Mouse (Mus musculus) neural tube, embryonic 14.5 days (tissue): Measurements from ENCODE around the gene Rpl38. TPM values are rescaled to one million over a fixed set of nuclear protein-coding genes. Genes with fewer than 3 reads are reported as not detected.
A peak's percentile ranks its signal among the peaks of the same experiment; 100 is the strongest.

ENCODE experiments used
- ATAC-seq: fragments of 200-750 bp; cut with Nextera tagmentation; 2 replicates; pipeline ENCODE4 v1.8.0; 2017; ENCODE audit warnings: low read depth, mild to moderate bottlenecking, moderate TSS enrichment, moderate library complexity
- H3K27ac ChIP-seq: fragments of 300-500 bp; sonication (generic); 2 replicates; pipeline ENCODE4 v1.5.1; 2014; ENCODE audit warnings: low read depth, mild to moderate bottlenecking, control low read depth, low read length, moderate library complexity, mixed read lengths
- H3K27me3 ChIP-seq: fragments of 300-500 bp; sonication (generic); 2 replicates; pipeline ENCODE4 v1.6.1; 2014; ENCODE audit warnings: low read length; ENCODE audit not compliant: control insufficient read depth, insufficient read depth
- H3K36me3 ChIP-seq: fragments of 300-500 bp; sonication (generic); 2 replicates; pipeline ENCODE4 v1.6.1; 2014; ENCODE audit warnings: low read length, mixed read lengths; ENCODE audit not compliant: control insufficient read depth, insufficient read depth
- H3K4me1 ChIP-seq: fragments of 300-500 bp; sonication (generic); 2 replicates; pipeline ENCODE4 v1.6.1; 2014; ENCODE audit warnings: low read length; ENCODE audit not compliant: control insufficient read depth, insufficient read depth
- H3K4me2 ChIP-seq: fragments of 300-500 bp; sonication (generic); 2 replicates; pipeline ENCODE4 v1.6.1; 2014; ENCODE audit warnings: mild to moderate bottlenecking, low read depth, low read length, control low read depth
- H3K4me3 ChIP-seq: fragments of 300-500 bp; sonication (generic); 2 replicates; pipeline ENCODE4 v1.5.1; 2014; ENCODE audit warnings: low read depth, low read length, control low read depth, mixed read lengths
- H3K9ac ChIP-seq: fragments of 300-500 bp; sonication (generic); replicated peaks from 2 replicates; pipeline ENCODE4 v1.6.1; 2014; ENCODE audit warnings: low read depth, mild to moderate bottlenecking, control low read depth, low read length, mixed read lengths
- H3K9me3 ChIP-seq: fragments of 300-500 bp; sonication (generic); 2 replicates; pipeline ENCODE4 v1.6.1; 2016; ENCODE audit warnings: low read length; ENCODE audit not compliant: control insufficient read depth
- WGBS: fragments of 180-500 bp; shearing (Covaris S2); extraction: QIAGEN DNeasy Blood & Tissue Kit; methylation state at CpG from one replicate; pipeline ENCODE4 v1.1.7; 2014; 5-methylcytosine and 5-hydroxymethylcytosine counted together
- polyA plus RNA-seq: library from polyadenylated mRNA; unstranded; fragments of >200 nt; fragmentation: Nextera tagmentation; extraction: Ambion mirVana; gene quantifications from 2 replicates; pipeline ENCODE4 v1.2.1, GENCODE M21; 2014

Gene Rpl38
- polyA plus RNA-seq, 1 experiment from 2014 or later: 718 TPM

GRCm38 (mm10) chr11:114702996-114703361 is 34.7 kb downstream of the Rpl38 start:
- 81% methylated on average over 6 of the region's 6 CpGs for WGBS

DNA sequence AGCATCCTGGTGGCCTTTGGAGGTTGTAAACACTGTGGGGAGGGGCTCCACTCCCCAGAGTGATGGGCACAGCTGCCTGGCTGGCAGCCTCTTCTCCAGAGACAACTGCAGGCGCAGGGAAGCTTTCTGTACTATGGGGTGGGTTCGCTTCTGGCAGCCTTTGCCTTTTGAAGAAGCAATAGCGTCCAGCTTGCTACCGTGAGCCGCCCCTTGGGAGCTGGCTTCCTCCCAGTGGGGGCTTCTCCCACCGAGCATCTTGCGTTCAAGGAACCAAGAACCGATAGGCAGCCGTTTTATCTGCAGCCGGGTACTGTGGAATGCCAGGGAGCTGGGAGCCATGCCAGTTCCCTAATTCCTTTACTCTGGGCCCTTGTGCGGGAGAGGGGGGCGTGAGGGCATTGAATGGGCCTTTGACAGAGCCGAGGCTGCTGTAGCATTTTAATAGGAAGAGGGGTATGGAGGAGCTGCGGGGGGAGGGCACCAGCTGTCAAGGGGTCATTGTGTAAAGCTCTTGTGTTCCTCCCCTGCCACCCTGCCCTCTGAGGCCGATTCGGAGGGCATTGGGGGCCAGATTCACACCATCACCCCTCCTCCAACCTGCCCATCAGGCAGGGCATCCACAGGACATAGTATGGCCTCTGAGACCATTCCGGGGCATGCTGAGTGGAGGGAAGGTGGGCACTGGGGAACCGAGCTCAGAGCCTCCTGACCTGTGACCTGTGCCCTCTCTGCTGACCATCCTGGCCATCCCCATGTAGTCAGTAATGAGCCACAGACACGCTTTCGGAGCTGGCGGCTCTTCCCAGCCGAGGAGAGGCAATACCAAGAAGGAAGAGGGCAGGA is 36.0 kb downstream of the Rpl38 start:
- H3K4me2 ChIP-seq: peak overlapping the region; percentile 11; the same call in 1 of the 2 replicates
- H3K9me3 ChIP-seq: no peaks in the 10 kb centered on the region
- H3K36me3 ChIP-seq: no peaks in the 10 kb centered on the region
- WGBS: 31% methylated on average over 22 of the region's 22 CpGs
- no peaks in the 10 kb centered on the region for H3K27me3 ChIP-seq
- peak overlapping the region; percentile 40 for H3K27ac ChIP-seq
- no peak overlapping the region for H3K9ac ChIP-seq
- peaks cover 14% of the 10 kb centered on the region for H3K4me1 ChIP-seq
- ATAC-seq: peak; percentile 92
- H3K4me3 ChIP-seq: no peak overlapping the region

More at GRCm38 (mm10) chr11:114702996-114703361, 34.7 kb downstream of the Rpl38 start:
- Histone ChIP-seq H3K27ac (no peak overlapping the region), H3K36me3 (no peaks in the 10 kb centered on the region), H3K27me3 (no peaks in the 10 kb centered on the region), H3K4me3 (no peak overlapping the region), H3K9me3 (no peaks in the 10 kb centered on the region), H3K4me1 (peaks cover 14% of the 10 kb centered on the region), H3K9ac (no peak overlapping the region), H3K4me2 (no peak overlapping the region)
- ATAC-seq: no peak

GRCm38 (mm10) chr11:114706358-114706757 is 38.0 kb downstream of the Rpl38 start:
- WGBS: 85% methylated on average over 5 of the region's 5 CpGs
- ATAC-seq: no peak
- Histone ChIP-seq H3K9me3 (no peaks in the 10 kb centered on the region), H3K9ac (no peak overlapping the region), H3K36me3 (no peaks in the 10 kb centered on the region), H3K27me3 (no peaks in the 10 kb centered on the region), H3K4me3 (no peak overlapping the region), H3K27ac (no peak overlapping the region), H3K4me1 (peaks cover 14% of the 10 kb centered on the region), H3K4me2 (no peak overlapping the region)

GRCm38 (mm10) chr11:114711393-114711792 is 43.1 kb downstream of the Rpl38 start:
- H3K4me2 ChIP-seq: no peak overlapping the region
- no peaks in the 10 kb centered on the region for H3K27me3 ChIP-seq
- no peak for ATAC-seq
- H3K9ac ChIP-seq: no peak overlapping the region
- H3K27ac ChIP-seq: no peak overlapping the region
- H3K36me3 ChIP-seq: no peaks in the 10 kb centered on the region
- WGBS: 85% methylated on average over 3 of the region's 3 CpGs
- no peaks in the 10 kb centered on the region for H3K9me3 ChIP-seq
- no peaks in the 10 kb centered on the region for H3K4me1 ChIP-seq
- no peak overlapping the region for H3K4me3 ChIP-seq

- no peaks in the 10 kb centered on the region for H3K9me3 ChIP-seq
- H3K4me2 ChIP-seq: no peak overlapping the region
- H3K4me3 ChIP-seq: no peak overlapping the region
- no peaks in the 10 kb centered on the region for H3K27me3 ChIP-seq
- H3K36me3 ChIP-seq: no peaks in the 10 kb centered on the region
- H3K4me1 ChIP-seq: no peaks in the 10 kb centered on the region
- peak; percentile 63; the same call in 1 of the 2 replicates for ATAC-seq
- no peak overlapping the region for H3K27ac ChIP-seq
- 31% methylated on average over 12 of the region's 12 CpGs for WGBS
- H3K9ac ChIP-seq: no peak overlapping the region
Measured at GRCm38 (mm10) chr11:114711861-114712260, 43.5 kb downstream of the Rpl38 start.

DNA sequence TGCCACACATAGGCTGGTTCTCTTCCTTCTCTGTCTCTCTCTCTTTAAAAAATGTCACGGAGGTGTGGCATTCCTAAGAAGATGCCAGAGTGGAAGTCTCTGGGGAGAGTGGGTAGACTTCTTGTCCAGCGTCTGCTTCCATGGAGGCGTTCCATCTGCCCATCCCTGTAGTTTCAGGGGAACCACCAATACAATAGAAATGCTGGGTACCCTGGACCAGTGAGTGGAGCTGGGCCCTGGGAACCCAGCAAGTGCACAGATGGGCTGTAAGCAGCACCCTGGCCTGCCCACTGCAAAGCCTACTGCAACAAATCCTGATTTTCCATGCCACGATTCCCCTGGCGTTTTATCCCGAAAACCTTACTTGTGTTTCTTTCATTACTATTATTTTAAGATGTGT is 46.2 kb downstream of the Rpl38 start:
- H3K4me3 ChIP-seq: no peak overlapping the region
- H3K4me1 ChIP-seq: no peaks in the 10 kb centered on the region
- H3K36me3 ChIP-seq: no peaks in the 10 kb centered on the region
- H3K9ac ChIP-seq: no peak overlapping the region
- no peaks in the 10 kb centered on the region for H3K27me3 ChIP-seq
- H3K27ac ChIP-seq: no peak overlapping the region
- no peaks in the 10 kb centered on the region for H3K9me3 ChIP-seq
- no peak overlapping the region for H3K4me2 ChIP-seq
- 84% methylated on average over 6 of the region's 6 CpGs for WGBS
- no peak for ATAC-seq

GRCm38 (mm10) chr11:114715531-114715930 is 47.2 kb downstream of the Rpl38 start:
- Histone ChIP-seq H3K4me3 (no peak overlapping the region), H3K27ac (no peak overlapping the region), H3K4me1 (no peaks in the 10 kb centered on the region), H3K36me3 (no peaks in the 10 kb centered on the region), H3K9me3 (no peaks in the 10 kb centered on the region), H3K4me2 (no peak overlapping the region), H3K27me3 (no peaks in the 10 kb centered on the region), H3K9ac (no peak overlapping the region)
- ATAC-seq: no peak
- WGBS: 64% methylated on average over 7 of the region's 7 CpGs

GRCm38 (mm10) chr11:114720535-114720934 is 52.2 kb downstream of the Rpl38 start:
- H3K27me3 ChIP-seq: no peaks in the 10 kb centered on the region
- no peaks in the 10 kb centered on the region for H3K4me1 ChIP-seq
- no peaks in the 10 kb centered on the region for H3K36me3 ChIP-seq
- no peak overlapping the region for H3K4me2 ChIP-seq
- H3K9me3 ChIP-seq: no peaks in the 10 kb centered on the region
- no peak overlapping the region for H3K9ac ChIP-seq
- no peak overlapping the region for H3K4me3 ChIP-seq
- WGBS: 90% methylated on average over 10 of the region's 10 CpGs
- ATAC-seq: no peak
- H3K27ac ChIP-seq: no peak overlapping the region
